Mouse (Mus musculus) stomach, embryonic 14.5 days (tissue): ENCODE data around the gene Sept8. TPM values are rescaled to one million over a fixed set of nuclear protein-coding genes. Genes with fewer than 3 reads are reported as not detected.
"Not testable (repeated sequence)": the region's sequence is repeated elsewhere in the genome, so short reads cannot be mapped to it uniquely, and the experiment has no call there.

ENCODE experiments used
- ATAC-seq: fragments of 200-750 bp; cut with Nextera tagmentation; 2 replicates; pipeline ENCODE4 v1.8.0; 2017; ENCODE audit warnings: low read depth, moderate TSS enrichment; ENCODE audit not compliant: insufficient number of reproducible peaks, insufficient read depth, low FRiP score
- H3K27ac ChIP-seq: fragments of 300-500 bp; sonication (generic); 2 replicates; pipeline ENCODE4 v1.5.1; 2014; ENCODE audit warnings: mild to moderate bottlenecking, low read length, moderate library complexity, mixed read lengths
- H3K27me3 ChIP-seq: fragments of 300-500 bp; sonication (generic); 2 replicates; pipeline ENCODE4 v1.6.1; 2014; ENCODE audit warnings: low read length, control low read depth, mixed read lengths; ENCODE audit not compliant: control insufficient read depth, insufficient read depth
- H3K36me3 ChIP-seq: fragments of 300-500 bp; sonication (generic); 2 replicates; pipeline ENCODE4 v1.6.1; 2014; ENCODE audit warnings: mild to moderate bottlenecking, control low read depth, low read length, moderate library complexity, mixed read lengths; ENCODE audit not compliant: control insufficient read depth, insufficient read depth
- H3K4me1 ChIP-seq: fragments of 300-500 bp; sonication (generic); 2 replicates; pipeline ENCODE4 v1.6.1; 2014; ENCODE audit warnings: low read length, control low read depth, mixed read lengths; ENCODE audit not compliant: control insufficient read depth, insufficient read depth
- H3K4me2 ChIP-seq: fragments of 300-500 bp; sonication (generic); replicated peaks from 2 replicates; pipeline ENCODE4 v1.6.1; 2014; ENCODE audit warnings: low read depth, low read length, control low read depth
- H3K4me3 ChIP-seq: fragments of 300-500 bp; sonication (generic); 2 replicates; pipeline ENCODE4 v1.5.1; 2014; ENCODE audit warnings: low read depth, low read length, control low read depth
- H3K9ac ChIP-seq: fragments of 300-500 bp; sonication (generic); replicated peaks from 2 replicates; pipeline ENCODE4 v1.6.1; 2014; ENCODE audit warnings: low read depth, mild to moderate bottlenecking, control low read depth, low read length, moderate library complexity, mixed read lengths
- H3K9me3 ChIP-seq: fragments of 300-500 bp; sonication (generic); 2 replicates; pipeline ENCODE4 v1.6.1; 2016; ENCODE audit warnings: low read depth, low read length, control low read depth; ENCODE audit not compliant: control insufficient read depth
- WGBS: fragments of 180-500 bp; shearing (Covaris S2); extraction: QIAGEN DNeasy Blood & Tissue Kit; methylation state at CpG from one replicate; pipeline ENCODE4 v1.1.7; 2014; 5-methylcytosine and 5-hydroxymethylcytosine counted together
- polyA plus RNA-seq: library from polyadenylated mRNA; unstranded; fragments of >200 nt; fragmentation: Nextera tagmentation; extraction: Ambion mirVana; gene quantifications from 2 replicates; pipeline ENCODE4 v1.2.1, GENCODE M21; 2014

Gene Sept8
- polyA plus RNA-seq, 1 experiment from 2014 or later = 26.1 TPM

- WGBS = 78% methylated on average over 1 of the region's 3 CpGs
- not testable (repeated sequence) for H3K4me3 ChIP-seq, H3K4me2 ChIP-seq, ATAC-seq, H3K36me3 ChIP-seq, H3K27ac ChIP-seq, H3K9me3 ChIP-seq, H3K27me3 ChIP-seq, H3K4me1 ChIP-seq, H3K9ac ChIP-seq
Measured at GRCm38 (mm10) chr11:53559980-53560379, 40.9 kb downstream of the Sept8 start.

GRCm38 (mm10) chr11:53561986-53562385 is 42.9 kb downstream of the Sept8 start:
- Histone ChIP-seq H3K4me3 (no peak overlapping the region), H3K9ac (no peak overlapping the region), H3K4me2 (no peak overlapping the region), H3K27me3 (no peaks in the 10 kb centered on the region), H3K27ac (no peak overlapping the region), H3K9me3 (no peaks in the 10 kb centered on the region), H3K36me3 (no peaks in the 10 kb centered on the region), H3K4me1 (no peaks in the 10 kb centered on the region)
- WGBS = 78% methylated on average over 2 of the region's 2 CpGs
- ATAC-seq = no peak

- Histone ChIP-seq H3K4me3 (peak overlapping the region; percentile 90), H3K36me3 (no peaks in the 10 kb centered on the region), H3K4me2 (peak overlapping the region; percentile 67), H3K27ac (no peak overlapping the region), H3K9ac (no peak overlapping the region), H3K27me3 (no peaks in the 10 kb centered on the region), H3K4me1 (peaks cover 7% of the 10 kb centered on the region), H3K9me3 (no peaks in the 10 kb centered on the region)
- WGBS = 85% methylated on average over 4 of the region's 4 CpGs
- ATAC-seq = no peak
Measured at GRCm38 (mm10) chr11:53566646-53567045, 47.6 kb downstream of the Sept8 start.

GRCm38 (mm10) chr11:53567224-53568014 is 48.4 kb downstream of the Sept8 start, which contains the start of gene Kif3a:
TSS of gene Kif3a (plus strand) at chr11:53567379.
- Histone ChIP-seq H3K36me3 (no peaks in the 10 kb centered on the region), H3K4me2 (peak within 1 kb of the TSS; percentile 67), H3K9me3 (no peaks in the 10 kb centered on the region), H3K27ac (0 out of 2 replicates have a peak within 1 kb of the TSS, but pooled peaks have one; percentile 41), H3K4me1 (peaks cover 7% of the 10 kb centered on the region), H3K27me3 (no peaks in the 10 kb centered on the region), H3K9ac (peak within 1 kb of the TSS; percentile 71), H3K4me3 (peak within 1 kb of the TSS; percentile 90)
- WGBS = under 1% methylated on average over 59 of the region's 69 CpGs
- ATAC-seq = peak; percentile 94

GRCm38 (mm10) chr11:53580562-53580961 is 61.5 kb downstream of the Sept8 start:
- 98% methylated on average over 3 of the region's 3 CpGs for WGBS

GRCm38 (mm10) chr11:53583151-53583550 is 64.1 kb downstream of the Sept8 start:
- Histone ChIP-seq H3K4me3 (no peak overlapping the region), H3K4me2 (no peak overlapping the region), H3K9ac (no peak overlapping the region), H3K27me3 (no peaks in the 10 kb centered on the region), H3K4me1 (no peaks in the 10 kb centered on the region), H3K9me3 (no peaks in the 10 kb centered on the region), H3K36me3 (peaks cover 19% of the 10 kb centered on the region), H3K27ac (no peak overlapping the region)
- ATAC-seq = no peak
- WGBS = 61% methylated on average over 10 of the region's 10 CpGs

More at GRCm38 (mm10) chr11:53580562-53580961, 61.5 kb downstream of the Sept8 start:
- no peak overlapping the region for H3K4me2 ChIP-seq
- no peak overlapping the region for H3K27ac ChIP-seq
- H3K36me3 ChIP-seq = peaks cover 22% of the 10 kb centered on the region
- ATAC-seq = no peak
- no peaks in the 10 kb centered on the region for H3K9me3 ChIP-seq
- no peaks in the 10 kb centered on the region for H3K4me1 ChIP-seq
- no peak overlapping the region for H3K9ac ChIP-seq
- H3K27me3 ChIP-seq = no peaks in the 10 kb centered on the region
- no peak overlapping the region for H3K4me3 ChIP-seq

GRCm38 (mm10) chr11:53584849-53585248 is 65.8 kb downstream of the Sept8 start:
- H3K9me3 ChIP-seq = no peaks in the 10 kb centered on the region
- no peaks in the 10 kb centered on the region for H3K4me1 ChIP-seq
- no peak overlapping the region for H3K27ac ChIP-seq
- no peak overlapping the region for H3K4me3 ChIP-seq
- no peaks in the 10 kb centered on the region for H3K27me3 ChIP-seq
- H3K36me3 ChIP-seq = peaks cover 22% of the 10 kb centered on the region
- H3K9ac ChIP-seq = no peak overlapping the region
- H3K4me2 ChIP-seq = no peak overlapping the region
- WGBS = 64% methylated on average over 3 of the region's 3 CpGs
- ATAC-seq = no peak

- Histone ChIP-seq H3K9ac (no peak overlapping the region), H3K4me1 (no peaks in the 10 kb centered on the region), H3K4me3 (no peak overlapping the region), H3K9me3 (no peaks in the 10 kb centered on the region), H3K27ac (no peak overlapping the region), H3K27me3 (no peaks in the 10 kb centered on the region), H3K36me3 (peaks cover 19% of the 10 kb centered on the region; the same call in 1 of the 2 replicates), H3K4me2 (no peak overlapping the region)
- WGBS = 95% methylated on average over 6 of the region's 6 CpGs
- no peak for ATAC-seq
Measured at GRCm38 (mm10) chr11:53585510-53585909, 66.5 kb downstream of the Sept8 start.
